Mouse (Mus musculus): Measurements from ENCODE around the gene Helz. TPM values are rescaled to one million over a fixed set of nuclear protein-coding genes. Genes with fewer than 3 reads are reported as not detected.

The Helz gene
- total RNA-seq, 4 experiments from 2014 or later: 17.3 to 21.4 (median 17.9) TPM

- no peak for DNase-seq (ENCODE audit: low spot score in 2 of 2)
These were observed 120.5 kb downstream of the Helz start for GRCm38 (mm10) chr11:107668223-107668622.

GRCm38 (mm10) chr11:107668977-107669376 lies 121.2 kb downstream of the Helz start:
- no peak for DNase-seq (ENCODE audit: low spot score in 2 of 2)

- no peak for DNase-seq (ENCODE audit: low spot score in 2 of 2)
These were observed 126.3 kb downstream of the Helz start for GRCm38 (mm10) chr11:107674006-107674405.

- DNase-seq (ENCODE audit: low spot score in 2 of 2): no peak
These were observed 126.9 kb downstream of the Helz start for GRCm38 (mm10) chr11:107674601-107675000.

GRCm38 (mm10) chr11:107675246-107675645 lies 127.5 kb downstream of the Helz start:
- DNase-seq (ENCODE audit: low spot score in 2 of 2): no peak

- no peak for DNase-seq (ENCODE audit: low spot score in 2 of 2)
These were observed 128.6 kb downstream of the Helz start for GRCm38 (mm10) chr11:107676207-107676940.

GRCm38 (mm10) chr11:107682694-107683355 lies 135.1 kb downstream of the Helz start:
- no peak for DNase-seq (ENCODE audit: low spot score in 2 of 2)

GRCm38 (mm10) chr11:107683544-107684465 lies 136.1 kb downstream of the Helz start:
- no peak for DNase-seq (ENCODE audit: low spot score in 2 of 2)

- DNase-seq (ENCODE audit: low spot score in 2 of 2): no peak
These were observed 138.6 kb downstream of the Helz start for GRCm38 (mm10) chr11:107686290-107686689.

- DNase-seq (ENCODE audit: low spot score in 2 of 2): no peak
These were observed 140.8 kb downstream of the Helz start for GRCm38 (mm10) chr11:107688480-107688879.

GRCm38 (mm10) chr11:107691569-107691968 lies 143.8 kb downstream of the Helz start:
- DNase-seq (ENCODE audit: low spot score in 2 of 2): no peak

GRCm38 (mm10) chr11:107693338-107693737 lies 145.6 kb downstream of the Helz start:
- no peak for DNase-seq (ENCODE audit: low spot score in 2 of 2)

- DNase-seq (ENCODE audit: low spot score in 2 of 2): no peak
These were observed 152.2 kb downstream of the Helz start for GRCm38 (mm10) chr11:107699967-107700366.

- no peak for DNase-seq (ENCODE audit: low spot score in 2 of 2)
These were observed 155.8 kb downstream of the Helz start for GRCm38 (mm10) chr11:107703272-107704134.

GRCm38 (mm10) chr11:107705060-107705459 lies 157.3 kb downstream of the Helz start:
- no peak for DNase-seq (ENCODE audit: low spot score in 2 of 2)

- DNase-seq (ENCODE audit: low spot score in 2 of 2): no peak
These were observed 157.8 kb downstream of the Helz start for GRCm38 (mm10) chr11:107705476-107706074.

- DNase-seq (ENCODE audit: low spot score in 2 of 2): no peak
These were observed 160.3 kb downstream of the Helz start for GRCm38 (mm10) chr11:107707897-107708610.

GRCm38 (mm10) chr11:107710379-107710778 lies 162.6 kb downstream of the Helz start:
- no peak for DNase-seq (ENCODE audit: low spot score in 2 of 2)

GRCm38 (mm10) chr11:107714368-107714767 lies 166.6 kb downstream of the Helz start:
- peak; percentile 53 to 73 for DNase-seq (ENCODE audit: low spot score in 2 of 2)

All from gastrocnemius, adult 8-10 months (tissue).